Mouse (Mus musculus) left cerebral cortex, adult 18-20 months (tissue): ENCODE results near the gene Fam168a. TPM values are rescaled to one million over a fixed set of nuclear protein-coding genes. Genes with fewer than 3 reads are reported as not detected.

ENCODE experiments used
- DNase-seq, 2 experiments: peaks; one replicate each; pipeline ENCODE4 v3.0.0; 2021 to 2022; ENCODE audit warnings: low spot score in 2 of 2, mixed read lengths in 1 of 2
- microRNA-seq, 2 experiments: library from miRNA; unstranded; fragments of <30 nt; microRNA quantifications; one replicate each; pipeline ENCODE4 v1.2.0; 2021
- total RNA-seq, 2 experiments: library from RNA; stranded (reverse); gene quantifications; 2 replicates each; pipeline ENCODE4 v1.2.3; 2021

The Fam168a gene
- total RNA-seq, 2 experiments from 2014 or later: 198 to 207 TPM

GRCm38 (mm10) chr7:100862353-100862752 is 155.9 kb downstream of the Fam168a start:
- DNase-seq: no peak

DNA sequence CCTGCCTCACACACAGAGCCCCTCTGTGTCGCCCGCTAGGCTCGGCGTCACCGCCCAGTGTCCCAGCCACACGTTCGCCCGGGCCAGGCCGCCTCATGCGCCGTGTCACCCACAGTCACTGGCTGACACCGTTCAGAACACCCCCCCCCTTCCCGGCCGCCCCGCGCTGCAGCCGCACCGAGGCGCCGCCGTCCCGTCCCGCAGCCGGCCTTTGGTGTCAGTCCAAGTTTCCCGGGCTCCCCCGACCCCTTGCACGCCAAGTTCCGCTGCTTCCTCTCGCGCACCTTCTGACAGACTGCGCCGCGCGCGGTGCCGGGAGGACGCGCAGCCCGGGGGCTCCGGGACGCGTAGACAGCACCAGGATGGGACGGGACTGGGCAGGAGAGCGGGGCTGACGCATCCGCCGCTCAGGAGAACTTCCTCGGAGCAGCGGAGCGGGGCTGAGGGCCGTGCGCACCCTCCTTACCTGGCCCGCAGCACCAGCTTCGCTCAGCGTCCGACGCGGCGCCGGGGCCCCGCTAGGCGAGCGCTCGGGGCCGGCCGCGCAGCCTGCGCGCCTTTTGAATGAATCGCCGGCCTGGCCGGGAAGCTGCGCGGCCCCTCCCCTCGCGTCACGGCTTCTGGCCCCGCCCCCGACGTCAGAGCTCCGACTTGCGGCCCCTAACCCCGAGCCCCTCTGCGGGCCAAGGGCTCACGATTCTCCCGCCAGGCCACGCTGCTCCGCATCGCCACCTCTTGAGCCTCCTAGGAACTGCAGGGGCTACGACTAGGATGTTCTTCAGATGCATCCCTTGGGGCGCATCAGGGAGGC is 156.6 kb downstream of the Fam168a start, which contains the start of gene Relt:
Relt (minus strand) TSS at position 619 of the 811 bp plus-strand sequence.
- peak; percentile 86 to 87 for DNase-seq

DNA sequence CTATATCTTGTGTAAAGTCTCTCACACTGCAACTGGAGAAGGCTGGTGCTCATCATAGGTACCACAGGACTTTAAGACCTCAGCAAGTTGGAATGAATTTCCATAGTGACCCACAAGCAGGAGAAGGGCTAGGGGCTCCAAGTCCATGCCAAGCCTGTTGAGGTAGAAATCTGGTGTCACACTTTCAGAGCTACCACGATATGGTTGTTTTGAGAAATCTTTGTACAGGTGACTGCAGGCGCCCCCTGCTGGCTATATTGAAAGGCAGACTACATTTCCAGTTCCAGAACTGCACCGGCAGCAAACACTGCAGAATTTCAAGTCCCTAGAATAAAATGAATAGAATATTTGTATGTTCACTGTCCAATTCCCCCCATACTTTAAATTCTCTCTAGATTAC is 160.2 kb downstream of the Fam168a start:
- peak; percentile 79 to 83 for DNase-seq

GRCm38 (mm10) chr7:100867561-100867960 is 161.1 kb downstream of the Fam168a start:
- no peak for DNase-seq

DNA sequence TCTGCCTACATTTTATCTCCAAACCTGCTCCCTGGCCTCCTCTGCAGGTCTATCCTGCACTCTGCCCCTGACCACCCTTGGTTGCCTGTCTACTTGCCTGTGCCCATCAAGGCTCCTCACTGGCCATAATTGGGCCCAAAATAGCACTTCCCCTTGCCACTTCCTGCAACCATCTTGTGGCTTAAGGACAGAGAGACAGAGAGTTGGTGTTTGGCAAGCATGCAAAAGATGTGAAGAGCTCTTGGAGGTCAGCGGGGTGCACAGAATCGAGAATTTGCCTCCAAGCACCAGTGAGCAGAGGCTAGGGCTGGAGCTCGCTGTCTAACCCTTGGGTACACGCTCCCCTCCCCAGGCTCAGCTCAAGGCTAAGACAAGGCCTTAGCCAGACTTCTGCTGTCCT is 162.1 kb downstream of the Fam168a start:
- DNase-seq: no peak

DNA sequence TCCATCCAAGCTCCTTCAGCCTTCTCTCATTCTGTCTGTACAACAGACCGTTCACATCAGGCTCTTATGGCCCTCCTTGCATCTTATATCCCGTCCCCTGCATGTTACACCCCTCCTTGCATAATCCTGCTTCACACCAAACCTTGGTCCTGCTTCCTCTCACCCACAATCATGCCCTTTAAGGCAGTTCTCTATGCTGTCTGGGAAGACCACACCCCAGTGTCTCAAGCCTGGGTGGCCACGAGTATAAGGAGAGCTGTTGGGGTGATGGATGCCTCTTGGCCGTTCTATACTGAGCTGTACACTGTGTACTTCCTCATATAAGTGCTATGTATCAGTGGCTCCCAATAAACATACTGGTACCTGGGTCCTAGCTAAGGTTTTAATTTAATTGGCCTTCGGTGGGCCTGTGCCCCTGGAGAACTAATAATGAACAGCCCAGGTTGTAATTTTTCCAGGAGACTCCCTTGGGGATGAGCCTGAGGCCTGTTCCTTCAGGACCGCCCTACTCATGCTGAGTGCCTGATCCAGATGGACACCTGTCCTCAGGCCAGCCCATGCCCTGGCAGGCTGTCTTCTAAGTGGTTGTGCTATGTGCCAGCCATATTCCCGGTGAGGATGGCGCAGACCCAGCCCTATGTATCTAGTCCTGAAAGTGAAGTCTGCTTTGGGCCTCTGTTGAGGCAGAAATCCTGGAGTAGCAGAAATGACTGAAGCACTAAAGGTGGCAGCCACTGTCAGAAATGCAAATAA is 163.6 kb downstream of the Fam168a start:
- DNase-seq: no peak

GRCm38 (mm10) chr7:100871355-100871754 is 164.9 kb downstream of the Fam168a start:
- DNase-seq: no peak

- DNase-seq: no peak
Measured at GRCm38 (mm10) chr7:100871892-100872291, 165.5 kb downstream of the Fam168a start.

- no peak for DNase-seq
Measured at GRCm38 (mm10) chr7:100873197-100873596, 166.8 kb downstream of the Fam168a start.

- no peak for DNase-seq
Measured at GRCm38 (mm10) chr7:100875822-100876221, 169.4 kb downstream of the Fam168a start.

DNA sequence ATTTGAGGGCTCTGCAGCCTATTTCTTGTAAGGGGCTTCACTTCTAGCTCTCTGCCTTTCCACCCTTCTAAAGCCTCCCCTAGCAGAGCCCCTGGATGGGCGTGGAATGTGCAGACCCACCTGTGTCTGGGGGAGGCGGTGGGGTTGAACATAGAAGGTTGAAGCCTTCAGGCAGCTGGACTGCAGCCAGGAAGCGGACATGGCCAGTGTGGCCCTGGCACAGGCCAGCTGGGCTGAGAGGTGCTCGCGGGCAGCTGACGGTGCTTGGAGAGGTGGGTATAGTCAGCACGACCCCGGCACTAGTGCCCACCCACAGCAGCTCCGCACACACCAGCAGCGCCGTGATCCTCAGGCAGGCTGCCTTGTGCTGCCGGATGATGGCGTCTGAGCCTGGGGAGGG is 169.9 kb downstream of the Fam168a start:
- DNase-seq: no peak

GRCm38 (mm10) chr7:100876771-100877170 is 170.3 kb downstream of the Fam168a start:
- no peak for DNase-seq

GRCm38 (mm10) chr7:100879595-100879994 is 173.2 kb downstream of the Fam168a start:
- DNase-seq: peak; percentile 42 to 58

GRCm38 (mm10) chr7:100881531-100881930 is 175.1 kb downstream of the Fam168a start:
- DNase-seq: no peak

- no peak for DNase-seq
Measured at GRCm38 (mm10) chr7:100881950-100882349, 175.5 kb downstream of the Fam168a start.

GRCm38 (mm10) chr7:100884460-100884859 is 178.0 kb downstream of the Fam168a start:
- no peak for DNase-seq

GRCm38 (mm10) chr7:100886535-100886934 is 180.1 kb downstream of the Fam168a start:
- peak; percentile 60 to 62 for DNase-seq

Small RNA genes lying within 50 kb of the gene (microRNA-seq; reads per million reads assigned to microRNA genes)
- 433 to 773 reads per million in 2 experiments for gene Mir3102

Other genes starting within 250 kb of the Fam168a start
- 1 to 10 TPM; 2.0 to 3.6 TPM for gene Ucp3, start 233.6 kb upstream of the Fam168a start, total RNA-seq
- gene Ucp2, start 213.3 kb upstream of the Fam168a start, total RNA-seq: 10 to 100 TPM; 45.3 to 77.9 TPM
- under 1 TPM; 0.14 to 0.40 TPM for gene Dnajb13, start 191.7 kb upstream of the Fam168a start, total RNA-seq
- 1 to 10 TPM; 6.6 to 7.3 TPM for gene Coa4, start 169.6 kb upstream of the Fam168a start, total RNA-seq
- 100 to 1,000 TPM; 426 to 428 TPM for gene Rab6a, start 99.2 kb upstream of the Fam168a start, total RNA-seq
- gene Mrpl48, start 98.3 kb upstream of the Fam168a start, total RNA-seq: 10 to 100 TPM; 73.0 to 75.1 TPM
- 100 to 1,000 TPM; 174 to 178 TPM for gene Plekhb1, start 44.2 kb upstream of the Fam168a start, total RNA-seq
- 10 to 100 TPM; 13.2 to 21.8 TPM for gene Relt, start 156.8 kb downstream of the Fam168a start, total RNA-seq
- gene Arhgef17, start 225.5 kb downstream of the Fam168a start, total RNA-seq: 100 to 1,000 TPM; 136 to 141 TPM